Mouse (Mus musculus) cerebellum, adult 11-12 months (tissue): Measurements from ENCODE around the gene Tsr1.

Experiments
- DNase-seq: peaks from one replicate; pipeline ENCODE4 v3.0.0; 2022

Tsr1 gene

GRCm38 (mm10) chr11:74897678-74898516 lies at the start of gene Tsr1:
Tsr1 (plus strand) TSS chr11:74898071.
- peak; percentile 89 for DNase-seq

- DNase-seq: no peak
These were observed 46.7 kb upstream of the Tsr1 start for GRCm38 (mm10) chr11:74850998-74851661.

DNA sequence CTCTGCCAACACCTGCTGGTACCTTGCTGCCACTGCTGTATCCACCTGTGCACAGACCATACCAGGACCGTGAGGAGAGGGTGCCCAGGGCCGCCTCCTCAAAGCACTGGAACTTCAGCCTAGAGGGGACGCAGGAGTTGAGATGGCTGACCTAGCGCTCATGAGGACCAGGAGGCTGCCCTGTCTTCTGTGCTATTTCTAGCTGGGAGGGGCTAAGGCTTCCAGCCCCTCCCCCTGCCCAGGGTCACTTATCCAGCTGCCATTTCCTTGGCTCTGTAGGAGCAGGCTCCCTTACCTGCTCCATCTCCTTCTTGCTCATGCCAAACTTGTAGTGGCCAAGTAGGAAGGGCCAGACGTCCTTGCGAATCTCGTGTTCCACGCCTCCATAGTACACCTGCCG lies 40.1 kb upstream of the Tsr1 start:
- peak; percentile 14 for DNase-seq

GRCm38 (mm10) chr11:74862129-74862528 lies 35.7 kb upstream of the Tsr1 start:
- DNase-seq: peak; percentile 18

DNA sequence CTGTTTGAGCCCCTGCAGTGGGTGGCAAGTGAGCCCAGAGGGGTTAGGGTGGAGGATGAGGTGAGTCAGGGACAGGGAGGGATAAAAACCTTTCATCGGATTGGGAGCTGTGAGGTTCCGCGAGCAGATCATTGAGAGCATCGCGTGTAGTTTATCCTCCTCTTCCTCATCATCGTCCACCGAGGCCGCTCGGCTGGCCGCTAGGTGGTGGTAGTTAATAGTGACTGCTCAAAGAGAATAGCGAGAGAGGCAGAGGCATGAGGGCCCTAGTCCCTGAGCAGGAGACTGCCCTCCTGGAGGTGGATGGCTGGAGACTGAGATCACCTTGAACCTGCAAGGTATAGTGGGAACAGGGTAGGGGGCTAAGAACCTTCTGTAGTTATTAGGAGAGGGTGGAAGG lies 34.4 kb upstream of the Tsr1 start:
- DNase-seq: peak; percentile 26

GRCm38 (mm10) chr11:74864421-74864820 lies 33.5 kb upstream of the Tsr1 start:
- peak; percentile 23 for DNase-seq

DNA sequence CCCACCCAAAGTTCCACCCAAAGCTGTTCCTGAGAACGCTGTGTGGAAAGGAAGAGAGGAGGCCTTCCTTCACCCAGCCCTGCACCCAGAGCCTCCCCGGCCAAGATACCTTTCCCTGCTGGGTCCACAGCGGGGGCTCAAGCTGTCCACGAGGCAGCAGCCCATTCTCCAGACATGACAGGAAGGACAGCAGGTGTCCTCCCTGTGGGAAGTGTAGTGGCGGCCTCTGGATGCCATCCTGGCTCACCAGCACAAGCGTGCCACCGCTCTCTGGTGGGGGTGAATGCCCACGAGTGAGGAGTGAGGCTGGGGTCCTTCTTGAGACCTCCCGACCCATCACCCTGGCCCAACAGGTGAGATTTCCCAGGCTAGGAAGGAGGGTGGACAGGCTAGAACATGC lies 32.6 kb upstream of the Tsr1 start:
- DNase-seq: peak; percentile 54

DNA sequence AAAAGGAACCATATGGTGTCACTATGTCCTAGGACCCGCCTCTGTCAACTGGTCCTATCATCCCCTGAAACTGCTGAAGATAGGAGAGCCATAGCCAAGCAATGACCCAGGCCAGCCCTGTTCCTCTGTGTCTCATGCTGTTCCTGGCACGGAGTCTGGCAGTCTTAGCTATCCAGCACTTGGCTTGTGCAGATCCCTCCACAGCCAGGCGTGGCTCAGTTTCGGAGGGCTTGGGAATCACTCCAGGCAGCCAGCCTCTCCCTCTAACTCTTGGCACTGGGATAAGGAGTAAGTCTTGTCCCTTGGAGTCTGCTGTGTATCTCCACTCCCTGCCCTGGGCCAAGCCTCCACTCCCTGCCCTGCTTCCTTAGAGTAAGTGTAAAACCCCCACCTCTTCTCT lies 31.2 kb upstream of the Tsr1 start:
- peak; percentile 93 for DNase-seq

DNA sequence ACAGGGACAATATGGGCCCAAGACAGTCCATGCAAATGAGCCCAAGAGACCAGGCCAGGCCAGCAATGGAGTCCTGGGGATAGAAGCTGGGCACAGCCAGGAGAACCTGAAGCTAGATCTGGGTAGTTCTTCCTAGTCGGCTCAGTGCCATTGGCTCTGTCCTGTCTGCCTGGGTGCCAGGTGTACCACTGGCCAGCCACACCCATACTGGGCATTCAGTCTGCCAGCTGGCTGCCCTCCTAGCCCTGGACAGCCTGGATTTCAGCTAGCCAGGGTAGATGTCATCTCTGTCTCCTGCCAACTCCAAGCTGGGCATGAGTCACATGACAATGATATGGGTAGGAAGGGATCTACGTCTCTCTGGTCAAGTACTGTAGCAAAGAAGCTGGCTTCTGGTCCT lies 30.7 kb upstream of the Tsr1 start:
- DNase-seq: peak; percentile 97

GRCm38 (mm10) chr11:74868046-74868760 lies 29.7 kb upstream of the Tsr1 start:
- DNase-seq: peak; percentile 71

DNA sequence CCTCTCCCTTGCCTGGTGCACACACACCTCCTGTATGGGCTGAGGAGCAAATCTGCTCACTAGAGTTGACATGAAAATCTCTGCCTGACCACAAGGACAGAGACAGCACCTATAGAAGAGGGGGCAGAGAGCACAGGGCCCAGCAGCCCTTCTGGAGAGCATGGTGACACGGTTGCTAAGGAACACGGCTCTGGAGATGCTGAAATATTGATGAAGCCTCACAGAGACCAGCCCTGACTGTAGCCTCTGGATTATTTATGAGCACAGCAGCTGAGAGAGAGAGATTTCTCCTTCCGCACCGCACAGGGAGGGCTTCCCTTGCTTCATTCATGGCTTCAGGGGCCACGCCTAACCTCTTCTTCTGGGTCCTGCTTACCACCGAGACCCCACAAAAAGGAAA lies 28.3 kb upstream of the Tsr1 start:
- DNase-seq: peak; percentile 37

DNA sequence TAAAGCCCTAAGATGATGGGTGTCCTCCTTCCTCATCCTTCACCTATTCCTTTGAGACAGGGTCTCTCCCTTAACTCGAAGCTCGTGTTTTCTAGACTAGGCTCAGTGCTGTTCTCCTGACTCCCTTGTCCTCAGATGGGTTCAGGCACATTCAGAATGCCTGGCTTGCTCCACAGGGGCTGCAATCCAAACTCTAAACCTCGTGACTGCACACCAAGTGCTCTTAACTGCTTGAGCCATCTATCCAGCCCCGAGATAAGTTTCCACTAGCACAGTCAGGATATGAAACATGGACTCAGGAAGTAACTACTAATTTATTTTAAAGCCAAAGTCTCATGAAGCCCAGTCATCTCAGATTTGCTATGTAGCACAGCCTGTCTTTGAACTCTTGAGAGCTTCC lies 27.3 kb upstream of the Tsr1 start:
- no peak for DNase-seq

- DNase-seq: no peak
These were observed 26.8 kb upstream of the Tsr1 start for GRCm38 (mm10) chr11:74870991-74871622.

- DNase-seq: peak; percentile 66
These were observed 23.2 kb upstream of the Tsr1 start for GRCm38 (mm10) chr11:74874630-74875029.

GRCm38 (mm10) chr11:74876801-74877200 lies 21.1 kb upstream of the Tsr1 start:
- peak; percentile 73 for DNase-seq

DNA sequence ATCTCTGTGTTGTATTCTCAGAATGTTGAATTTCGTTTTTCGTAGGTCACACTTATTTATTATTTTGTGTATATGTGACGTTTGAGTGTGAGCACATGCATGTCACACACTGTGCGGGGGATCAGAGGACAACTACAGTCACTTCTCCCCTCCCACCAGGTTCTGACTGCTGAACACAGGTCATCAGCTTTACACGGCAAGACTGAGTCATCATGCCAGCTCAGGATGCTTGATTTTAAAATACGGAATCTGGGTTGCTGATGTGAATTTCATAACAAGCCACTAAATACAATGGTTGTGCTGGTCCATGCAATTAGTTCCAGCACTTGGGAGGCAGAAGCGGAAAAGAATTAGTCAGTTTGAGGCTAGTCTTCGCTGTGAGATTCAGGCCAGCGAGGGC lies 16.9 kb upstream of the Tsr1 start:
- DNase-seq: no peak

DNA sequence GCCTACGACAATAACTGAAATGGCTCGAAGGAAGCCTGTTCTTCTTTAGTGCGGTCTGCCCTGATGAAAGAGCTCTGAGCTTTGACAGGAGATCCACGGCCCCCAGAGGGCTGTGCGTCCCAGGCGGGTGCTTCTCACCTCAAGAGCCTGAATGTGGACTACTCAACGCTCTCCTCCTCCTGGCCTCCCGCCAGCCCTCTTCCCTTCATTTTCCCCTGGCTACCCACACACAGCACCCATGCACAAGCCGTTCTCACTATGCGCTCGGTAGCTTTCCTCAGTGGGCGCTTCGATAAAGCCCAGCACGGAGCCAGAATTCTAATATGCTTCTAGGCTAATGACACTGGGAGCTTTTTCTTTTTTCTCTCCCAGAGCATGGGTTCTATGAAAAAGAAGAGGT lies 15.9 kb upstream of the Tsr1 start:
- no peak for DNase-seq

GRCm38 (mm10) chr11:74883098-74883497 lies 14.8 kb upstream of the Tsr1 start:
- peak; percentile 80 for DNase-seq

- DNase-seq: no peak
These were observed 3.3 kb upstream of the Tsr1 start for GRCm38 (mm10) chr11:74894619-74895018.

- DNase-seq: peak; percentile 73
These were observed 1.6 kb upstream of the Tsr1 start for GRCm38 (mm10) chr11:74895980-74896900.

DNA sequence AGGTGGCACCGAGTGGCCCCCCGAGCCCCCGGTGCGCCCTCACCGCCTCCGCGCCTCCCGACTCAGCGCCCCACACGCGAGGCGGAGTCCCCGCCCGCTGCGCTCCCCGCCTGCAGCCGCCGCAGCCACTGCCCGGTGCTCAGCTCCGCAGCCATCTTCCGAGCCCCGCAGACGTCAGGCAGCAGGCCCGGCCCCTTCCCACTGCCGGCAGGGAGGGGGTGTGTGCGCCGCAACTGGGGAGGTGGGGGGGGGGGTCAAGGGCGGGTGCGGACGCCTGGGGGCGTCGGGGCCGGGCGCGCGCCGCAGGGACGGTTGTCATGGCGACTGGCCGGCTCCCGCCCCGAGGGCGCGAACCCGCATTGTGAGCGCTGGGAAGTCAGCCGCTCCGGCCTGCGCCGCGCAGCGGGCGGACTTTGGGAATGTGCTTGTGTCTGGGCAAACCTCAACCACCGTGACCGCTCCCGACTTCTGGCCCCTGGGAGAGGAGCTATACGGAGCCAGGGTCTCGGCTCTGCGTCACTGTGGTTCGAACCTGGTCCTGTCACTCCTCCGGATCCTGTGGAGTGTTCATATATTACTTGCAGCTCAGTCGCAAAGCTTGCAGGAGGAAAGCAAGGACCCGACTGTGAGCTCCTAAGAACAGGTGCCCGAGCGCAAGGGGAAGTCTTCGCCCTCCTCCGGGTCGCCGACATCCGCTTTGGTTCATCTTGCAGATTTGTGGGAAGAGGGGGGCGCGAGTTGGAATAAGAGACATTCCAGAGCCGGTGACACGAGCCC lies 782 bp upstream of the Tsr1 start, which contains the start of gene Sgsm2:
TSS of gene Sgsm2 (minus strand) at position 160 of the 777 bp plus-strand sequence.
- DNase-seq: peak; percentile 69
